In the genomic region with DNA sequence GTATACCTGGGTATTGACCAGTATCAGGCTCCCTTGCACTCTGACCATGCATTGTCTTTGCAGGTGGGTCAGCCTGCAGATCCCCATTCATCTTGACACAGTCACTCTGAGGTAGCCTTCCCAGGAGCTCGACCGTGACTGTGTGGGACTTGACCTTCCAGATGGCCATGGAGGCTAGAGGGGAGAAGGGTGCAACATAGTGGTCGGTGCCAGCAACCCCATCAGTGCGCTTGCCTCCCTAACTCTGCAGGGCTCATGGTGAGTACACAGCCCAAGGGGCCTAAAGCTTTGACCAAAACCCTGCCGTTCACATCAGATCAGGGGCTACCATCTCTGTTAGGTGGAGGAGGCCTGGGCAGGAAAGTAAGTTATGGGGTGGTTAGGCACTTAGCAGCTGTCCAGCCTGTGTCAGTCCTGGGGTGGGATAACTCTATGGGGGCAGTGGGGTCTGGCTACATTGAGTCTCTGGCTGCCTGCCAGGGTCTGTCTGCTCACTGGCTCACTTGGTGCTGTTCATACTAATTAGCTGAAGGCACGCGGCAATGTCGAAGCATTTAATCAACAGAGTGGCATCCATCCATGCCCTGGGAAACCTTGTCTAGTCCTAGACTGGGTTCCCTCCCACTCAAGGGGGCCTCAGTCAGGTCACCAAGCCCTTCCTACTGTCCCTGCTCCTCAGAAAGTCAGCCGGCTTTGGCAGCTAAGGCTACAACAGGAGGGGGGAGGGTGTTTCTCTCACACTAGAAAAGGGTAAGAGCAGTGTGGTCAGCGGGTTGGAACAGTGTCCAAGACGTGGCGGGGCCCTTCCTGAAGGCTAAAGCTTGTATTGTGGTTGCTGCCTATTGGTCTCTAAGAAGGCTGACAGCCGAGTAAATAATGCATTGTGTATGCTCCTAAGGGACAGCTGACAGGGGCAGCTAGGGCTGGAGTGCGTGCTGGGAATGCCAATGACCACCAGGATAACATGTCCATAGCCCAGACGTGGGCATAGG, we compare ENCODE assay signal across 11 mouse cellular contexts. TPM values are rescaled to one million over a fixed set of nuclear protein-coding genes. Genes with fewer than 3 reads are reported as not detected.
DNase-seq lines count a peak whose midpoint lies in the region; ATAC-seq lines count a peak whose summit lies in the region.
"Had no signal": no experiment of that assay in that cellular context is flagged by ENCODE, and none has a peak within 500 bp of the region (broad histone marks: within the 10 kb centered on the region; RNA-seq: fewer than 3 reads in every experiment).

No protein-coding gene starts in this region.

- ATAC-seq in forebrain, embryonic 13.5 days = peak; percentile 73
- ATAC-seq in midbrain, embryonic 13.5 days = peak; percentile 75
- no peak for ATAC-seq in liver, embryonic 11.5 days (replicated peaks; ENCODE audit: low FRiP score)

- H3K4me3 ChIP-seq in forebrain, embryonic 13.5 days = peak overlapping the region; percentile 41
- peak overlapping the region; percentile 46 for H3K4me3 ChIP-seq in midbrain, embryonic 13.5 days (replicated peaks)
- H3K4me3 ChIP-seq in heart, embryonic 10.5 days = no peak overlapping the region
- no peak overlapping the region for H3K4me3 ChIP-seq in liver, embryonic 11.5 days (ENCODE audit: low read depth, low read length)

- peak overlapping the region; percentile 72 for H3K4me2 ChIP-seq in forebrain, embryonic 13.5 days
- H3K4me2 ChIP-seq in midbrain, embryonic 13.5 days (replicated peaks) = peak overlapping the region; percentile 72
- H3K4me2 ChIP-seq in liver, embryonic 11.5 days = no peak overlapping the region

- H3K27me3 ChIP-seq in forebrain, embryonic 13.5 days = peaks cover 17% of the 10 kb centered on the region
- H3K27me3 ChIP-seq in midbrain, embryonic 13.5 days = no peaks in the 10 kb centered on the region
- peaks cover 60% of the 10 kb centered on the region for H3K27me3 ChIP-seq in heart, embryonic 10.5 days (ENCODE audit: insufficient read depth, poor library complexity, severe bottlenecking)
- peaks cover 30% of the 10 kb centered on the region for H3K27me3 ChIP-seq in liver, embryonic 11.5 days (replicated peaks; ENCODE audit: control insufficient read depth, insufficient read depth, low read length)
- H3K27me3 ChIP-seq: Patski had no signal

- DNase-seq in embryo, embryonic 10 days (ENCODE audit: low spot score) = peak; percentile 46
- DNase-seq in embryo, embryonic 9.5 days (ENCODE audit: extremely low spot score) = no peak
- DNase-seq in Muller cell, postnatal 12 days (ENCODE audit: inconsistent ontology term) = peak; percentile 60
- no peak for DNase-seq in heart, embryonic 10.5 days (ENCODE audit: low spot score)
- no peak for DNase-seq in gastrocnemius, postnatal 36 days
- no peak for DNase-seq in liver, embryonic 11.5 days (ENCODE audit: low spot score)

- H3K36me3 ChIP-seq in forebrain, embryonic 13.5 days (ENCODE audit: poor library complexity, severe bottlenecking) = no peaks in the 10 kb centered on the region
- peaks cover 2% of the 10 kb centered on the region for H3K36me3 ChIP-seq in midbrain, embryonic 13.5 days
- no peaks in the 10 kb centered on the region for H3K36me3 ChIP-seq in heart, embryonic 10.5 days
- no peaks in the 10 kb centered on the region for H3K36me3 ChIP-seq in liver, embryonic 11.5 days (ENCODE audit: control insufficient read depth, insufficient read depth, low read length)

- no peak overlapping the region; the same call in 1 of the 2 replicates for H3K9ac ChIP-seq in forebrain, embryonic 13.5 days
- H3K9ac ChIP-seq in midbrain, embryonic 13.5 days (replicated peaks) = peak overlapping the region; percentile 64
- no peak overlapping the region for H3K9ac ChIP-seq in liver, embryonic 11.5 days (ENCODE audit: low read depth, low read length)

- peak overlapping the region; percentile 62 for H3K27ac ChIP-seq in forebrain, embryonic 13.5 days
- peak overlapping the region; percentile 92 for H3K27ac ChIP-seq in midbrain, embryonic 13.5 days
- H3K27ac ChIP-seq in heart, embryonic 10.5 days = no peak overlapping the region
- no peak overlapping the region for H3K27ac ChIP-seq in liver, embryonic 11.5 days (ENCODE audit: low read depth, low read length)
- H3K27ac ChIP-seq: macrophage had no signal

- WGBS in forebrain, embryonic 13.5 days = 21% methylated on average over 15 of the region's 15 CpGs
- whole genome bisulfite sequencing in midbrain, embryonic 13.5 days = 31% methylated on average over 15 of the region's 15 CpGs
- WGBS in heart, embryonic 10.5 days = 74% methylated on average over 15 of the region's 15 CpGs
- WGBS in liver, embryonic 11.5 days = 63% methylated on average over 15 of the region's 15 CpGs

- intact Hi-C loops in gastrocnemius, postnatal 36 days (cut with DNase I) = no loop called here

- no peaks in the 10 kb centered on the region for H3K9me3 ChIP-seq in forebrain, embryonic 13.5 days (replicated peaks)
- H3K9me3 ChIP-seq in midbrain, embryonic 13.5 days = no peaks in the 10 kb centered on the region
- H3K9me3 ChIP-seq in heart, embryonic 10.5 days = no peaks in the 10 kb centered on the region
- H3K9me3 ChIP-seq in liver, embryonic 11.5 days (ENCODE audit: control insufficient read depth, low read length) = no peaks in the 10 kb centered on the region

- peaks cover 37% of the 10 kb centered on the region for H3K4me1 ChIP-seq in forebrain, embryonic 13.5 days
- peaks cover 50% of the 10 kb centered on the region for H3K4me1 ChIP-seq in midbrain, embryonic 13.5 days (replicated peaks)
- peaks cover 14% of the 10 kb centered on the region for H3K4me1 ChIP-seq in heart, embryonic 10.5 days
- H3K4me1 ChIP-seq in liver, embryonic 11.5 days (replicated peaks; ENCODE audit: control insufficient read depth, insufficient read depth, low read length) = no peaks in the 10 kb centered on the region

RNA-seq across cellular contexts. Expression of gene Adgra1, which starts 1.5 kb away (rescaled TPM):
- 12.7 and 13.7 TPM in 2 replicates for polyA plus RNA-seq in forebrain, embryonic 13.5 days (2015; fragmentation: Nextera tagmentation; extraction: Ambion mirVana)
- polyA plus RNA-seq in midbrain, embryonic 13.5 days (2015; fragmentation: Nextera tagmentation; extraction: Ambion mirVana) = 33.4 and 38.8 TPM in 2 replicates
- 0.24 TPM in 1 of 2 replicates, not detected in the other for polyA plus RNA-seq in heart, embryonic 10.5 days (2016; fragmentation: Nextera tagmentation; extraction: Ambion mirVana)
- under 1 TPM in 1 of 2 experiments, not detected in 1; 0.07 TPM for total RNA-seq in gastrocnemius, postnatal 36 days (2021)
- 0.08 TPM in 1 of 2 replicates, not detected in the other for polyA plus RNA-seq in liver, embryonic 11.5 days (2014; fragmentation: Nextera tagmentation; extraction: Ambion mirVana)
- polyA plus RNA-seq: macrophage had no signal

RNA-seq across cellular contexts. Expression of gene Kndc1, which starts 59.1 kb away (rescaled TPM):
- polyA plus RNA-seq in forebrain, embryonic 13.5 days (2015; fragmentation: Nextera tagmentation; extraction: Ambion mirVana) = 2.1 and 3.1 TPM in 2 replicates
- 6.0 and 7.2 TPM in 2 replicates for polyA plus RNA-seq in midbrain, embryonic 13.5 days (2015; fragmentation: Nextera tagmentation; extraction: Ambion mirVana)
- 0.07 and 0.18 TPM in 2 replicates for polyA plus RNA-seq in heart, embryonic 10.5 days (2016; fragmentation: Nextera tagmentation; extraction: Ambion mirVana)
- not detected for total RNA-seq in gastrocnemius, postnatal 36 days (2021)
- polyA plus RNA-seq in liver, embryonic 11.5 days (2014; fragmentation: Nextera tagmentation; extraction: Ambion mirVana) = not detected in 2 replicates
- total RNA-seq: heart, postnatal 25 days had no signal
- polyA plus RNA-seq: macrophage had no signal

Comparison
In these comparisons a context has a peak if more than half of its experiments do, and no peak if none do; other contexts are left out.
1. DNase-seq: peak in embryo, embryonic 10 days (single experiment) and Muller cell, postnatal 12 days (single experiment); none in embryo, embryonic 9.5 days (single experiment), heart, embryonic 10.5 days (single experiment), gastrocnemius, postnatal 36 days (0 of 2) and liver, embryonic 11.5 days (single experiment).
2. H3K27ac ChIP-seq: peak in forebrain, embryonic 13.5 days (single experiment) and midbrain, embryonic 13.5 days (single experiment); none in heart, embryonic 10.5 days (single experiment) and liver, embryonic 11.5 days (single experiment).
3. H3K4me3 ChIP-seq: peak in forebrain, embryonic 13.5 days (single experiment) and midbrain, embryonic 13.5 days (single experiment); none in heart, embryonic 10.5 days (single experiment) and liver, embryonic 11.5 days (single experiment).
4. RNA of gene Adgra1, which starts 1.5 kb away (polyA plus RNA-seq): 33.4 to 38.8 TPM in midbrain, embryonic 13.5 days and 12.7 to 13.7 TPM in forebrain, embryonic 13.5 days; 0.24 TPM in heart, embryonic 10.5 days and 0.08 TPM in liver, embryonic 11.5 days; every median in the first group is over 10 times any median in the second.